Mouse (Mus musculus): ENCODE data around the gene Olfr1000. TPM values are rescaled to one million over a fixed set of nuclear protein-coding genes. Genes with fewer than 3 reads are reported as not detected.
"Not testable (repeated sequence)": the region's sequence is repeated elsewhere in the genome, so short reads cannot be mapped to it uniquely, and the experiment has no call there.

The Olfr1000 gene
- polyA plus RNA-seq (2016; fragmentation: Nextera tagmentation; extraction: Ambion mirVana) = not detected in 2 replicates

- 80% methylated on average over 1 of the region's 1 CpGs for WGBS
These were observed at the start of gene Olfr1000 for GRCm38 (mm10) chr2:85611803-85612202. Gene Olfr1000 (minus strand): TSS chr2:85611903.

GRCm38 (mm10) chr2:85650604-85651003 lies 38.9 kb upstream of the Olfr1000 start, which contains the start of gene Olfr1002:
Gene Olfr1002 (minus strand): TSS chr2:85650704.
- Histone ChIP-seq H3K27ac (no peak within 1 kb of the TSS), H3K36me3 (replicated peaks) (no peaks in the 10 kb centered on the region), H3K4me1 (no peaks in the 10 kb centered on the region), H3K27me3 (ENCODE audit: poor library complexity, severe bottlenecking) (no peaks in the 10 kb centered on the region), H3K4me3 (no peak within 1 kb of the TSS), H3K9me3 (no peaks in the 10 kb centered on the region)
- no peak for DNase-seq (ENCODE audit: extremely low spot score, low spot score)
- 95% methylated on average over 1 of the region's 1 CpGs for WGBS

More at GRCm38 (mm10) chr2:85611803-85612202, at the start of gene Olfr1000:
- Histone ChIP-seq H3K4me1 (no peaks in the 10 kb centered on the region), H3K9me3 (no peaks in the 10 kb centered on the region), H3K36me3 (replicated peaks) (no peaks in the 10 kb centered on the region), H3K4me3 (no peak within 1 kb of the TSS), H3K27ac (no peak within 1 kb of the TSS), H3K27me3 (ENCODE audit: poor library complexity, severe bottlenecking) (no peaks in the 10 kb centered on the region)
- no peak for DNase-seq (ENCODE audit: extremely low spot score, low spot score)

GRCm38 (mm10) chr2:85588648-85589047 lies 23.1 kb downstream of the Olfr1000 start, which contains the start of gene Olfr998:
Gene Olfr998 (plus strand): TSS chr2:85588948.
- not testable (repeated sequence) for H3K27ac ChIP-seq; H3K27me3 ChIP-seq (ENCODE audit: poor library complexity, severe bottlenecking); H3K9me3 ChIP-seq; H3K4me3 ChIP-seq; H3K36me3 ChIP-seq (replicated peaks); H3K4me1 ChIP-seq; DNase-seq (ENCODE audit: extremely low spot score, low spot score)
- WGBS = 88% methylated on average over 2 of the region's 2 CpGs

- Histone ChIP-seq H3K27me3 (ENCODE audit: poor library complexity, severe bottlenecking) (no peaks in the 10 kb centered on the region), H3K27ac (no peak within 1 kb of the TSS), H3K9me3 (no peaks in the 10 kb centered on the region), H3K4me3 (no peak within 1 kb of the TSS), H3K36me3 (replicated peaks) (no peaks in the 10 kb centered on the region), H3K4me1 (no peaks in the 10 kb centered on the region)
- no peak for DNase-seq (ENCODE audit: extremely low spot score, low spot score)
These were observed 32.8 kb downstream of the Olfr1000 start, which contains the start of gene Olfr996 for GRCm38 (mm10) chr2:85578915-85579314. Gene Olfr996 (plus strand): TSS chr2:85579215.

GRCm38 (mm10) chr2:85561187-85561586 lies 50.5 kb downstream of the Olfr1000 start:
- H3K4me3 ChIP-seq = no peak overlapping the region
- peak; percentile 17 for DNase-seq (ENCODE audit: extremely low spot score, low spot score)
- H3K9me3 ChIP-seq = no peaks in the 10 kb centered on the region
- H3K4me1 ChIP-seq = no peaks in the 10 kb centered on the region
- H3K27me3 ChIP-seq (ENCODE audit: poor library complexity, severe bottlenecking) = no peaks in the 10 kb centered on the region
- no peaks in the 10 kb centered on the region for H3K36me3 ChIP-seq (replicated peaks)
- WGBS = 23% methylated on average over 4 of the region's 4 CpGs
- H3K27ac ChIP-seq = no peak overlapping the region

- H3K27ac ChIP-seq = no peak overlapping the region
- H3K4me3 ChIP-seq = no peak overlapping the region
- no peaks in the 10 kb centered on the region for H3K27me3 ChIP-seq (ENCODE audit: poor library complexity, severe bottlenecking)
- WGBS = 84% methylated on average over 4 of the region's 4 CpGs
- no peaks in the 10 kb centered on the region for H3K36me3 ChIP-seq (replicated peaks)
- H3K9me3 ChIP-seq = no peaks in the 10 kb centered on the region
- no peaks in the 10 kb centered on the region for H3K4me1 ChIP-seq
- DNase-seq (ENCODE audit: extremely low spot score, low spot score) = no peak
These were observed 51.5 kb downstream of the Olfr1000 start for GRCm38 (mm10) chr2:85560226-85560625.

Other genes with a start within 250 kb of the Olfr1000 start
- not detected in 2 replicates for gene Olfr988, start 248.7 kb downstream of the Olfr1000 start, polyA plus RNA-seq (2016; fragmentation: Nextera tagmentation; extraction: Ambion mirVana)
- not detected in 2 replicates for gene Olfr992, start 202.4 kb downstream of the Olfr1000 start, polyA plus RNA-seq (2016; fragmentation: Nextera tagmentation; extraction: Ambion mirVana)
- not detected in 2 replicates for gene Olfr993, start 197.0 kb downstream of the Olfr1000 start, polyA plus RNA-seq (2016; fragmentation: Nextera tagmentation; extraction: Ambion mirVana)
- gene Olfr994, start 175.5 kb downstream of the Olfr1000 start, polyA plus RNA-seq (2016; fragmentation: Nextera tagmentation; extraction: Ambion mirVana) = not detected in 2 replicates
- not detected in 2 replicates for gene Olfr995, start 168.3 kb downstream of the Olfr1000 start, polyA plus RNA-seq (2016; fragmentation: Nextera tagmentation; extraction: Ambion mirVana)
- gene 4833423E24Rik, start 92.9 kb downstream of the Olfr1000 start, polyA plus RNA-seq (2016; fragmentation: Nextera tagmentation; extraction: Ambion mirVana) = not detected in 2 replicates
- not detected in 2 replicates for gene Olfr996, start 32.7 kb downstream of the Olfr1000 start, polyA plus RNA-seq (2016; fragmentation: Nextera tagmentation; extraction: Ambion mirVana)
- gene Olfr998, start 23.0 kb downstream of the Olfr1000 start, polyA plus RNA-seq (2016; fragmentation: Nextera tagmentation; extraction: Ambion mirVana) = not detected in 2 replicates
- not detected in 2 replicates for gene Olfr1002, start 38.8 kb upstream of the Olfr1000 start, polyA plus RNA-seq (2016; fragmentation: Nextera tagmentation; extraction: Ambion mirVana)
- not detected in 2 replicates for gene Olfr154, start 52.6 kb upstream of the Olfr1000 start, polyA plus RNA-seq (2016; fragmentation: Nextera tagmentation; extraction: Ambion mirVana)
- gene Olfr1006, start 66.9 kb upstream of the Olfr1000 start, polyA plus RNA-seq (2016; fragmentation: Nextera tagmentation; extraction: Ambion mirVana) = not detected in 2 replicates
- not detected in 2 replicates for gene Olfr1008, start 77.5 kb upstream of the Olfr1000 start, polyA plus RNA-seq (2016; fragmentation: Nextera tagmentation; extraction: Ambion mirVana)
- gene Olfr1009, start 103.5 kb upstream of the Olfr1000 start, polyA plus RNA-seq (2016; fragmentation: Nextera tagmentation; extraction: Ambion mirVana) = not detected in 2 replicates
- gene Olfr1012, start 150.9 kb upstream of the Olfr1000 start, polyA plus RNA-seq (2016; fragmentation: Nextera tagmentation; extraction: Ambion mirVana) = not detected in 2 replicates
- gene Olfr1013, start 155.2 kb upstream of the Olfr1000 start, polyA plus RNA-seq (2016; fragmentation: Nextera tagmentation; extraction: Ambion mirVana) = not detected in 2 replicates
- not detected in 2 replicates for gene Olfr1014, start 160.8 kb upstream of the Olfr1000 start, polyA plus RNA-seq (2016; fragmentation: Nextera tagmentation; extraction: Ambion mirVana)
- gene Olfr1015, start 170.1 kb upstream of the Olfr1000 start, polyA plus RNA-seq (2016; fragmentation: Nextera tagmentation; extraction: Ambion mirVana) = not detected in 2 replicates
- not detected in 2 replicates for gene Olfr1016, start 190.6 kb upstream of the Olfr1000 start, polyA plus RNA-seq (2016; fragmentation: Nextera tagmentation; extraction: Ambion mirVana)
- gene Olfr1018, start 206.6 kb upstream of the Olfr1000 start, polyA plus RNA-seq (2016; fragmentation: Nextera tagmentation; extraction: Ambion mirVana) = not detected in 2 replicates
- not detected in 2 replicates for gene Olfr1019, start 233.6 kb upstream of the Olfr1000 start, polyA plus RNA-seq (2016; fragmentation: Nextera tagmentation; extraction: Ambion mirVana)
- not detected in 2 replicates for gene Olfr1020, start 235.1 kb upstream of the Olfr1000 start, polyA plus RNA-seq (2016; fragmentation: Nextera tagmentation; extraction: Ambion mirVana)

All from forebrain, embryonic 10.5 days (tissue).